Mouse (Mus musculus) erythroblast, embryonic 14.5 days (primary cell): ENCODE data around the gene H2afy2.

Experiments
- GATA1 ChIP-seq: IDR thresholded peaks from 2 replicates; pipeline ENCODE4 v1.6.1; 2012; ENCODE audit warnings: low read length, inconsistent platforms, mixed read lengths
- TAL1 ChIP-seq: IDR thresholded peaks from 3 replicates; pipeline ENCODE4 v1.6.1; 2012; ENCODE audit warnings: low read length, inconsistent platforms, mixed read lengths

GRCm38 (mm10) chr10:61742336-61742735, 41.6 kb downstream of the H2afy2 start:
- TF ChIP-seq GATA1 (no peak), TAL1 (no peak)
